Mouse (Mus musculus): ENCODE results near the gene Agk.
A peak's percentile ranks its signal among the peaks of the same experiment; 100 is the strongest.

The Agk gene

GRCm38 (mm10) chr6:40324897-40325841 is at the start of gene Agk:
Gene Agk, plus strand, starts transcription at chr6:40325172.
- DNase-seq (ENCODE audit: low spot score), result peak; percentile 17

GRCm38 (mm10) chr6:40300707-40301106 is 24.3 kb upstream of the Agk start:
- DNase-seq (ENCODE audit: low spot score), result no peak

GRCm38 (mm10) chr6:40303379-40303778 is 21.6 kb upstream of the Agk start:
- no peak for DNase-seq (ENCODE audit: low spot score)

- no peak for DNase-seq (ENCODE audit: low spot score)
Observed at GRCm38 (mm10) chr6:40304972-40305371, 20.0 kb upstream of the Agk start.

GRCm38 (mm10) chr6:40326341-40326740 is 1.4 kb downstream of the Agk start:
- DNase-seq (ENCODE audit: low spot score), result no peak

- no peak for DNase-seq (ENCODE audit: low spot score)
Observed at GRCm38 (mm10) chr6:40333497-40333896, 8.5 kb downstream of the Agk start.

- no peak for DNase-seq (ENCODE audit: low spot score)
Observed at GRCm38 (mm10) chr6:40336735-40337731, 12.1 kb downstream of the Agk start.

GRCm38 (mm10) chr6:40346959-40347771 is 22.2 kb downstream of the Agk start:
- no peak for DNase-seq (ENCODE audit: low spot score)

GRCm38 (mm10) chr6:40347772-40348111 is 22.8 kb downstream of the Agk start:
- DNase-seq (ENCODE audit: low spot score), result no peak

GRCm38 (mm10) chr6:40350041-40350440 is 25.1 kb downstream of the Agk start:
- no peak for DNase-seq (ENCODE audit: low spot score)

GRCm38 (mm10) chr6:40350856-40351255 is 25.9 kb downstream of the Agk start:
- no peak for DNase-seq (ENCODE audit: low spot score)

GRCm38 (mm10) chr6:40353360-40353759 is 28.4 kb downstream of the Agk start:
- DNase-seq (ENCODE audit: low spot score), result no peak

GRCm38 (mm10) chr6:40371031-40371430 is 46.1 kb downstream of the Agk start:
- DNase-seq (ENCODE audit: low spot score), result no peak

GRCm38 (mm10) chr6:40380181-40380580 is 55.2 kb downstream of the Agk start:
- no peak for DNase-seq (ENCODE audit: low spot score)

- DNase-seq (ENCODE audit: low spot score), result no peak
Observed at GRCm38 (mm10) chr6:40381908-40382307, 56.9 kb downstream of the Agk start.

- DNase-seq (ENCODE audit: low spot score), result no peak
Observed at GRCm38 (mm10) chr6:40385682-40386081, 60.7 kb downstream of the Agk start.

GRCm38 (mm10) chr6:40388660-40389059 is 63.7 kb downstream of the Agk start:
- no peak for DNase-seq (ENCODE audit: low spot score)

GRCm38 (mm10) chr6:40390975-40391374 is 66.0 kb downstream of the Agk start:
- DNase-seq (ENCODE audit: low spot score), result no peak

GRCm38 (mm10) chr6:40393213-40393612 is 68.2 kb downstream of the Agk start:
- no peak for DNase-seq (ENCODE audit: low spot score)

- DNase-seq (ENCODE audit: low spot score), result no peak
Observed at GRCm38 (mm10) chr6:40402031-40402430, 77.1 kb downstream of the Agk start.

GRCm38 (mm10) chr6:40403640-40404285 is 78.8 kb downstream of the Agk start:
- DNase-seq (ENCODE audit: low spot score), result no peak

Data from urinary bladder, postnatal 10 days (tissue).